Mouse (Mus musculus) kidney, postnatal 36 days (tissue): ENCODE measurements around the gene Rps27a.

ENCODE experiments used
- DNase-seq, 2 experiments: peaks; one replicate each; pipeline ENCODE4 v3.0.0; 2021 to 2022; ENCODE audit warnings: mixed read lengths in 2 of 2

Gene Rps27a

DNA sequence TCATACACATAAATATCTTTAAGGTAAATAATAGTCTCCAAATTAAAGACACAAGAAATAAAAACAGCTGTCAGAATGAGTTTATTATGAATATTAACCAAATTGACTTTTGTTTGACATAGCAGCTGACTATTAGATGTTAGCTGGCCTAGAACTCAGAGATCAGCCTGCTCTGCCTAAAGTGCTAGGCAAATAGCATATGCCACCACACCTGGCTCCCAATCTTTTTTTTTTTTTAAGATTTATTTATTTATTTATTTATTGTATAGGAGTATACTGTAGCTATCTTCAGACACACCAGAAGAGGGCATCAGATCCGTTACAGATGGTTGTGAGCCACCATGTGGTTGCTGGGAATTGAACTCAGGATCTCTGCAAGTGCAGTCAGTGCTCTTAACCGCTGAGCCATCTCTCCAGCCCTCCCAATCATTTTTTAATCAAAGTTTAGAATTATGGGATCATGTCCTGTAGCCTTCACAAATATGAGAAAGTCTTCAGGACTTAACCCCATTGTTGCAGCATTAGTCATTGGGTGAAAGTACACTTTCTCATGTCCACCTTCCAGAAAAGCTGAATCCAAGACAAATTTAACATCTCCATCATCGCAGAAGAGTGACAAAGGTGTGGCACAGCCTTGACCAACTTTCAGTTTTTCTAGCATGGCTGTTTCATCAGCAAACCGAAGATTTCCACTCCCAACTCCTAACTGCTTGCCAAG, 34.9 kb downstream of the Rps27a start:
- no peak for DNase-seq

DNA sequence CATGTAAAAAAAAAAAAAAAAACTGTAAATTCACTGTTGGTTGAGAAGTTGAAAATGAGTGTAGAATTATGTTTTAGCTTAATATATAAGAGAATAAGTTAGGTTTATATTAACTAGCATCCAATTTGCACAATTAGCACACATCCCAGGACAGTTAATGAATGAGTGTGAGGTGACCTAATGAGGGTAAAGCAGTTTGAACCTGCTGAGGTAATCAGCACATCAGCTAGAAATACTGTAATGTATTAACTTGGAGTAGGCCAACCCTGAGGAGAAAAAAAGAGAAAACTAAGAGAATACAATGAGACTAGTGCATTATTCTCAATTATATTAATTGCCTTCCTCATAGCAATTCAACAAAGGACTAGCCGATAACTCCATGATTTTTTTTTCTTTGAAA, 38.5 kb downstream of the Rps27a start:
- DNase-seq: peak in 1 of 2 experiments; percentile 37

DNA sequence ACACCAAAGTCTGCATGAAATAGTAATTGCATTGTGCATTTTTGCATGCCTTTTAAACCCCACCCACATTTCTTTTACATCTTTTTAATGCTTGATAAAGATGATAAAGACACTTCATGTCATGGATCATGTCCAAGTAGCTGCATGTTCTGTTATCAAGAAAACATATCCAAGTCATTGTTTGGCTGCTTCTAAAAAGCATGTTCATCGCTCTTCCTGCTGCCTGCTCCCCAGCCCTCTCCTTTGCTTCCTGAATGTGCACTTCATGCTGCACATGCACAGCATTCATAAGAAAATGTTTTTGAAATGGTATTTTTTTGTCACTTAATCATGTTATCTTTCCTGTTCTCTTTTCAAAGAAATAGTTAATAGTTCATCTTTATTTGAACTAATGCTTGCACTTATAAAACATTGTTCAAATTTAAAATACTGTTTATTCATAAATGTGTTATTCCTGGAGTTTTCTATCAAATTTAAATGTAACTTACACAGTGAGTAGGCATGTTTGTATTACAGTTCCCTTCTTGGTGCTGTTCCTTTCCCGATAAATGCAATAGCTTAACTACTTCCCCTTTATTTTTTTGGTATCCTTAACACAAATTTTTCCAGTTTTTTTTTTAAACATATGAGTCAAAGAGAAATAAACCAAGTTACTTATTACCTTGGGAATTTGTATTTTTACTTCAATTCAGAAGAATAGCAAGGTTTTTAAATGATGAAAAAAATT, 42.8 kb downstream of the Rps27a start:
- no peak for DNase-seq

DNA sequence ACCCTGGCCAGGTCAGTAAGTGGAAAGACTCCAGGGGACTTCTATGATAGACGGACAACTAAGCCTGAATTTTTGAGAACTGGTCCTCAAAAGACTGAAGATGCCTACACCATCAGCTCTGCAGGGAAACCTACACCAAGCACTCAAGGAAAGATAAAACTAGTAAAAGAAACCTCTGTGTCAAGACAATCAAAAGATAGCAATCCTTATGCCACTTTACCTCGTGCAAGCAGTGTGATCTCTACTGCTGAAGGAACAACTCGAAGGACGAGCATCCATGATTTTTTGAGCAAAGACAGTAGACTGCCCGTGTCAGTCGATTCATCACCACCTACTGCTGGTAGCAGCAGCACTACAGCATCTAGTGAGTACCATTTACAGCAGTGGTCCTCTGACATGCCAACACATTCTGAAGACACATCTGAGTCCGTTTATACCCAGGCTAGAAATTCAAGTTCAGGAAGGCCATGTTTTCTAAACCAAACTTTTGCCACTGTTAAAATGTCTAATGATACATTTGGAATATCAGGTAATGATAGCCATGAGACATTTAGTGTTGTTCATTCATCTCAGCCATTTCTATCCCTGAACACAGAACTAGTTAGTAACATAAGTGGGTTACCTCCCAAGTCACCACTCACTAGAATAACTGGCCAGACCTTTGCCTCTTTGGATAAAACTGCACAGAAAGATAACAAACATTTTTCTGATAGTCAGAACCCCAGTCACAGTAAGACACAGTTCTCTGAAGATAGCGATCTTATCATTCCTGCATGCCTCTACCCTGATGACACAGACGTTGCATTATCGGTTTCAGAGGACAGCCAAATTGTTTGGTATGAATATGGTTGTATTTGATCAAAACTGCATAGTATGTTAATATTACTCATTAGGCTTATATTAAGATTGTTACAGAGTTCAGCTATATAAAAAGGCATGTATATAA, 43.7 kb downstream of the Rps27a start:
- no peak for DNase-seq

DNA sequence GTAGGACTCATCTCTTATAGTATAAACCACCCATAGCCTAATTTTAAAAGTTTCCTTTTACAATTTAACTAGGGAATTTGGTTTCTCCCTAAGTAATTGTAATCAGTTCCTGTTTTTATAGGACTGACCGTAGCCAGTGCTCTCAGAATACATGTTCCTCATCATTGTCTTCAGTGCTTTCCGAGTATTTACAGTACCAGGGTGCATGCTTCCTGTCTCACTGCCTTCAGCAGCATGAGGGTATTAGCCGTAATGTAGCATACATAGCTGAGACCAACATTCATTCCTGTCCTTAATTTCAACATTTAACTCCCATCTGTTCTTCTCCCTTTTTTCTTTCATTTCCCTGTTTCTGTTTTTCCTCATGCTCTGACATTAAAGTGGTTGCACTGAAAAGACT, 50.9 kb downstream of the Rps27a start:
- DNase-seq: no peak
